Mouse (Mus musculus): ENCODE results near the gene Prss38.

The Prss38 gene

DNA sequence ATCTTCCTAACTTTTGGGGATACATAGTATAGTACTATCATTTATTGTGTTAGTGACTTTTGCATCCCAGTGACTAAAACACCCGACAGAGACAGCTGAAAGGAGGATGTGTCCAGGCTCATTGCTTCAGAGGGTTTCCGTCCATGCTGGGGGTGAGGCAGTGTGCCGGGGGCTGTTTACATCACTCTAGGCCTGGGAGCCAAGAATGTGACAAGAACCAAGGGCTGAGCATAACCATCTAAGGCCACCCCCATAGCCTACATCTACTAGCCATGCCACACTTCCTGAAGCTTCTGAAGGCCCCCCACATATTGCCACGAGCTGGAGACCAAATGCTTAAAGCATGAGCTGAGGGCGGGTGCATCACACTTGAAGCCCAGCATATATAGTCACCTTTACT, 50.7 kb downstream of the Prss38 start:
- in situ Hi-C loops (cut with MboI, MseI) = no loop called here

DNA sequence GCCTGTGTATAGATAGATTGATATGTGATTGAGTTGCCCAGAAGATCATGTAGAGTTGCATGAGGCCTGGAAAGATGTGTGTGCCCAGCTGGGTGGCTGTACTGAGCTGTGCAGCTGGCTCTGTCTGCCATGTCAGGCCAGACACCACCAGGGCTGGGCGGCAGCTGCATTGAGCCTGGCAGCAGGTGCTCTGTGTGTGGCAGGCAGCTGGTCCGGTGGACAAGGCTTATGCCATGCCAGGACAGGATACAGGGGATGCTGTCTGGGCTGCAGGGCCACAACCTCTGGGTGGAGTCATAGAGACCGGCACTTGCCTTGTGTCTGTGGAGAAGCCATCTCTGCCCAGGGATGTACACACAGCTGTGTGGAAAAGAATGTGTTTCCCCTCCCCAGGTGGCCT, 52.5 kb downstream of the Prss38 start:
- in situ Hi-C loops (cut with MboI, MseI) = no loop called here

All from T-helper 2 cell (primary cell).